Mouse (Mus musculus): ENCODE measurements at regions not wholly inside any gene's neighbourhood (a gene's known extent, or its start where the extent isn't known, plus 50 kb on each side); places are given as distances from the start of the nearest gene placed in this dataset.

DNA sequence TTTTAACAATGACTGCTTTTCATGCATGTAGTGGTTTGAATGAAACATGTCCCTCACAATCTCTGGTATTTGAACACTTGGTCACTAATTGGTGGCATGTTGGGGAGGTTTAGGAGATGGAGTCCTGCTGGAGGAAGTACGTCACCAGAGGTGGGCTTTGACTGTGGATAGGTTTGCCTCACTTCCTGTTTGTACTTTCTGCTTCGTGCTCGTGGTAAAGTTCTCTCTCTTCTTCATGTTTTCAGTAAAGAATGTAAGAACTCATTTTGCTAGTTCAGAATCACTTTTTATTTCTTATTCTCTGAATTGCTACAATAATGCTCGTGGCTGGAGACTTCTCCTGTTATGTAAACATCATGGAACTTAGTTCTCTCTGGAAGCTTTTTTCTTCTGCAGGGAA is 310.5 kb upstream of the Ptger4 start:
- TF ChIP-seq CTCF (conservative IDR thresholded peaks at IDR 0.05; ENCODE audit: low read length) (no peak), POU5F1 (IDR thresholded peaks at IDR 0.05; ENCODE audit: borderline replicate concordance, low read length) (no peak)

Data from E14TG2a.4 (cell line).